ENCODE assay signal across 11 mouse cellular contexts in genomic region chr3:94167351-94167750, GRCm38 (mm10). TPM values are rescaled to one million over a fixed set of nuclear protein-coding genes. Genes with fewer than 3 reads are reported as not detected.
"Had no signal": no experiment of that assay in that cellular context is flagged by ENCODE, and none has a peak within 500 bp of the region (broad histone marks: within the 10 kb centered on the region; RNA-seq: fewer than 3 reads in every experiment).

No protein-coding gene starts in this region.

RNA-seq across cellular contexts. Expression of gene Gm10696, which starts 10.6 kb away (rescaled TPM):
- total RNA-seq: left cerebral cortex, postnatal 10 days; left cerebral cortex, postnatal 14 days; left cerebral cortex, postnatal 25 days; left cerebral cortex, postnatal 36 days; left cerebral cortex, postnatal 4 days; liver, adult 2 months; megakaryocyte, adult 5-6 weeks; megakaryocyte-erythroid progenitor cell, adult 5-6 weeks; midbrain, postnatal 0 days; monocyte, adult 5-6 weeks had no signal

RNA-seq across cellular contexts. Expression of gene Gm5286, which starts 29.2 kb away (rescaled TPM):
- total RNA-seq: left cerebral cortex, postnatal 10 days; left cerebral cortex, postnatal 14 days; left cerebral cortex, postnatal 25 days; left cerebral cortex, postnatal 36 days; left cerebral cortex, postnatal 4 days; liver, adult 2 months; megakaryocyte progenitor cell, adult 5-6 weeks; megakaryocyte, adult 5-6 weeks; megakaryocyte-erythroid progenitor cell, adult 5-6 weeks; midbrain, postnatal 0 days; monocyte, adult 5-6 weeks had no signal
